Mouse (Mus musculus) telencephalon, adult 2 months (tissue): ENCODE results near the gene Tsen15.
A peak's percentile ranks its signal among the peaks of the same experiment; 100 is the strongest.

ENCODE experiments used
- DNase-seq: peaks from one replicate; pipeline ENCODE4 v3.0.0-alpha.2; 2011; ENCODE audit warnings: low read depth, low spot score

Tsen15 gene

GRCm38 (mm10) chr1:152386188-152386835 is at the start of gene Tsen15:
Gene Tsen15, minus strand, starts transcription at chr1:152386688.
- DNase-seq: peak; percentile 51

GRCm38 (mm10) chr1:152434166-152434565 is 47.7 kb upstream of the Tsen15 start:
- DNase-seq: no peak

GRCm38 (mm10) chr1:152429805-152430204 is 43.3 kb upstream of the Tsen15 start:
- no peak for DNase-seq

- no peak for DNase-seq
These were observed 41.6 kb upstream of the Tsen15 start for GRCm38 (mm10) chr1:152427912-152428581.

- no peak for DNase-seq
These were observed 36.6 kb upstream of the Tsen15 start for GRCm38 (mm10) chr1:152423052-152423451.

- no peak for DNase-seq
These were observed 35.8 kb upstream of the Tsen15 start for GRCm38 (mm10) chr1:152422295-152422694.

- DNase-seq: no peak
These were observed 31.1 kb upstream of the Tsen15 start for GRCm38 (mm10) chr1:152417602-152418001.

GRCm38 (mm10) chr1:152416306-152416904 is 29.9 kb upstream of the Tsen15 start:
- no peak for DNase-seq

GRCm38 (mm10) chr1:152414451-152414850 is 28.0 kb upstream of the Tsen15 start:
- no peak for DNase-seq

- DNase-seq: no peak
These were observed 27.5 kb upstream of the Tsen15 start for GRCm38 (mm10) chr1:152413961-152414360.

GRCm38 (mm10) chr1:152413116-152413515 is 26.6 kb upstream of the Tsen15 start:
- no peak for DNase-seq

- no peak for DNase-seq
These were observed 24.2 kb upstream of the Tsen15 start for GRCm38 (mm10) chr1:152410657-152411056.

- DNase-seq: no peak
These were observed 22.9 kb upstream of the Tsen15 start for GRCm38 (mm10) chr1:152409356-152409755.

GRCm38 (mm10) chr1:152407021-152407946 is 20.8 kb upstream of the Tsen15 start:
- no peak for DNase-seq

- DNase-seq: peak; percentile 45
These were observed 14.4 kb upstream of the Tsen15 start for GRCm38 (mm10) chr1:152400556-152401540.

- DNase-seq: no peak
These were observed 13.5 kb upstream of the Tsen15 start, which contains the start of gene Colgalt2 for GRCm38 (mm10) chr1:152399790-152400555. Gene Colgalt2, plus strand, starts transcription at chr1:152399830.

GRCm38 (mm10) chr1:152398708-152399107 is 12.2 kb upstream of the Tsen15 start:
- no peak for DNase-seq

GRCm38 (mm10) chr1:152394956-152395515 is 8.5 kb upstream of the Tsen15 start:
- DNase-seq: no peak

- DNase-seq: peak; percentile 60
These were observed 7.6 kb upstream of the Tsen15 start for GRCm38 (mm10) chr1:152394137-152394536.
